Mouse (Mus musculus) thymus, postnatal 14 days (tissue): Measurements from ENCODE around the gene Gm13285.
"Not testable (repeated sequence)": the region's sequence is repeated elsewhere in the genome, so short reads cannot be mapped to it uniquely, and the experiment has no call there.

Experiments used
- DNase-seq: peaks from one replicate; pipeline ENCODE4 v3.0.0; 2021

Gm13285 gene

GRCm38 (mm10) chr4:88797097-88797496 is 2.4 kb upstream of the Gm13285 start, which contains the start of gene Gm13279:
Gene Gm13279, plus strand, starts transcription at chr4:88797397.
- not testable (repeated sequence) for DNase-seq

GRCm38 (mm10) chr4:88802954-88803353 is 3.5 kb downstream of the Gm13285 start, which contains the start of gene Gm13287:
Gene Gm13287, plus strand, starts transcription at chr4:88803254.
- not testable (repeated sequence) for DNase-seq

GRCm38 (mm10) chr4:88805231-88805630 is 5.8 kb downstream of the Gm13285 start, which contains the start of gene Gm13288:
Gene Gm13288, plus strand, starts transcription at chr4:88805531.
- DNase-seq: not testable (repeated sequence)

GRCm38 (mm10) chr4:88805761-88806160 is 6.3 kb downstream of the Gm13285 start:
- DNase-seq: peak; percentile 8

GRCm38 (mm10) chr4:88815928-88816327 is 16.5 kb downstream of the Gm13285 start, which contains the start of gene Ifna7:
Gene Ifna7, plus strand, starts transcription at chr4:88816228.
- DNase-seq: no peak

DNA sequence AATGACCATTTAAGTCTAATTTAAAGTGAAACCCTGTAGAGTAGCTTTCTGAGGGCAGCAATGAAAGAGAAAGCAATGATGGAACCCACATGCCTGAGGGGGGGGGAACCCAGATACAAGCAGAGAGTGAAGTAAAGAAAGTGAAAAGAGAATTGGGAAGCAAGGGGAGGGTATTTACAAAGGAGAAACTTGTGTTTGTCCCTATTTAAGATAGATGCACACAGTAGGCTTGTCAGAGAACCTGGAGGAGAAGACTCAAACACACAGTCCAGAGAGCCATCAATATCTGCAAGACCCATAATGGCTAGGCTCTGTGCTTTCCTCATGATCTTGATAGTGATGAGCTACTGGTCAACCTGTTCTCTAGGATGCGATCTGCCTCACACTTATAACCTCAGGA is 20.2 kb downstream of the Gm13285 start, which contains the start of gene Ifna11:
TSS of gene Ifna11 (plus strand) at position 301 of the 400 bp plus-strand sequence.
- no peak for DNase-seq

GRCm38 (mm10) chr4:88822995-88823394 is 23.5 kb downstream of the Gm13285 start:
- peak; percentile 28 for DNase-seq

DNA sequence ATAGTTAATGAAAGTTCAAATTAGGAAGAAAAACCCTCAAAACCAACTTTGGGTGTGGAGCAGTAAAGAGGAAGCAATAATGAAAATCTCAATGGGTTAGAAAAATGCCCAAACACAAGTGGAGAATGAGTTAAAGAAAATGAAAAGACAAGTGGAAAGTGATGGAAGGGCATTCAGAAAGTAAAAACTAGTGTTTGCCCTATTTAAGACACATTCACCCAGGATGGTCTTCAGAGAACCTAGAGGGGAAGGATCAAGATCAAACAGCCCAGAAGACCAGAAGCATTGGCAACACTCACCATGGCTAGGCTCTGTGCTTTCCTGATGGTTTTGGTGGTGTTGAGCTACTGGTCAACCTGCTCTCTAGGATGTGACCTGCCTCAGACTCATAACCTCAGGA is 27.7 kb downstream of the Gm13285 start, which contains the start of gene Ifna6:
TSS of gene Ifna6 (plus strand) at position 301 of the 400 bp plus-strand sequence.
- not testable (repeated sequence) for DNase-seq

GRCm38 (mm10) chr4:88830523-88830922 is 31.1 kb downstream of the Gm13285 start:
- peak; percentile 55 for DNase-seq

DNA sequence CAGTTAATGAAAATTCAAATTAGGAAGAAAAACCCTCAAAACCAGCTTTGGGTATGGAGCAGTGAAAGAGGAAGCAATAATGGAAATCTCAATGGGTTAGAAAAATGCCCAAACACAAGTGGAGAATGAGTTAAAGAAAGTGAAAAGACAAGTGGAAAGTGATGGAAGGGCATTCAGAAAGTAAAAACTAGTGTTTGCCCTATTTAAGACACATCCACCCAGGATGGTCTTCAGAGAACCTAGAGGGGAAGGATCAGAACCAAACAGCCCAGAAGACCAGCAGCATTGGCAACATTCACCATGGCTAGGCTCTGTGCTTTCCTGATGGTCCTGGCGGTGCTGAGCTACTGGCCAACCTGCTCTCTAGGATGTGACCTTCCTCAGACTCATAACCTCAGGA is 35.8 kb downstream of the Gm13285 start, which contains the start of gene Ifna5:
TSS of gene Ifna5 (plus strand) at position 301 of the 400 bp plus-strand sequence.
- DNase-seq: not testable (repeated sequence)

GRCm38 (mm10) chr4:88838828-88839227 is 39.4 kb downstream of the Gm13285 start:
- peak; percentile 19 for DNase-seq

GRCm38 (mm10) chr4:88840058-88840457 is 40.6 kb downstream of the Gm13285 start:
- DNase-seq: no peak

- DNase-seq: no peak
Observed at GRCm38 (mm10) chr4:88841438-88841911, 42.0 kb downstream of the Gm13285 start, which contains the start of gene Ifna4. Gene Ifna4, plus strand, starts transcription at chr4:88841861.

DNA sequence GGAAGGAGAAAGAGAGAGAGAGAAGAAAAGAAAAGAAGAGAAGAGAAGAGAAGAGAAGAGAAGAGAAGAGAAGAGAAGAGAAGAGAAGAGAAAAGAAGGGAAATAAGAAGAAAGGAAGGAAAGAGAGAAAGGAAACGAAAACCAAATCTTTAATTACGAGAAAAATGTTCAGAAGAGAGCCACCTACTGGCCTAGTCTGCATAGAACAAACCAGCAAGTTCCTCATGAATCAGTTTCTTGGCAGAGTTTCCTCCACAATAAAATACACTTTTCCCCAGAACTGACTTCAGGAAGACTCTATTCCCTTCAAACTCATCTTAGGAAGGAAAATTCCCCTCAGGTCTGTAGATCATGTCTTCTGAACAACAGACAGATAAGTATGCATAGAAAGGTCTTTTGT is 45.9 kb downstream of the Gm13285 start:
- no peak for DNase-seq

DNA sequence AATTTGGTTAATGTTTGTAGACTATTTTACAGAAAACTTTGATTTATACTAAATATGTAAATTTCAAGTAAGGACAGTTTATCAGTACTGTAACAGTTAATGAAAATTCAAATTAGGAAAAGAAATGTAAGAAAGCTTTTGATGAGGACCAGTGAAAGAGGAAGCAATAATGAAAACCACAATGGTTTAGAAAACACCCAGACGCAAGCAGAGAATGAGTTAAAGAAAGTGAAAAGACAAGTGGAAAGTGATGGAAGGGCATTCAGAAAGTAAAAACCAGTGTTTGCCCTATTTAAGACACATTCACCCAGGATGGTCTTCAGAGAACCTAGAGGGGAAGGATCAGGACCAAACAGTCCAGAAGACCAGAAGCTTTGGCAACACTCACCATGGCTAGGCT is 50.2 kb downstream of the Gm13285 start, which contains the start of gene Ifna1:
TSS of gene Ifna1 (plus strand) at position 390 of the 400 bp plus-strand sequence.
- no peak for DNase-seq
